Mouse (Mus musculus): Measurements from ENCODE around the gene Sirt4. TPM values are rescaled to one million over a fixed set of nuclear protein-coding genes. Genes with fewer than 3 reads are reported as not detected.

Gene Sirt4
- polyA plus RNA-seq, 1 experiment: 9.2 TPM

- no peak overlapping the region for H3ac ChIP-seq (ENCODE audit: control insufficient read depth, insufficient read length, low read depth)
- no peaks in the 10 kb centered on the region for H3K27me3 ChIP-seq (ENCODE audit: control insufficient read depth, insufficient read depth, insufficient read length)
- H3K79me3 ChIP-seq (ENCODE audit: low read depth): peaks cover 55% of the 10 kb centered on the region
- no peak overlapping the region for H3K4me3 ChIP-seq (ENCODE audit: insufficient read depth, poor library complexity, severe bottlenecking)
- H3K36me3 ChIP-seq (ENCODE audit: control insufficient read depth, insufficient read depth): peaks cover 8% of the 10 kb centered on the region
- TF ChIP-seq USF1 (IDR thresholded peaks at IDR 0.05; ENCODE audit: low read depth) (no peak), CTCF (IDR thresholded peaks at IDR 0.05; ENCODE audit: control insufficient read depth, insufficient read depth, insufficient read length) (no peak), MYOD1 (IDR thresholded peaks at IDR 0.05; ENCODE audit: control insufficient read depth, insufficient read length, low read depth) (peak; percentile 46), FOSL1 (IDR thresholded peaks at IDR 0.05; ENCODE audit: insufficient read depth, low read length, poor library complexity, severe bottlenecking) (no peak)
- peaks cover 94% of the 10 kb centered on the region for H3K79me2 ChIP-seq (ENCODE audit: control insufficient read depth, insufficient read depth)
Measured at GRCm38 (mm10) chr5:115528128-115528527, 43.6 kb upstream of the Sirt4 start.

GRCm38 (mm10) chr5:115526456-115527202 lies 42.1 kb upstream of the Sirt4 start:
- TF ChIP-seq MAX (IDR thresholded peaks at IDR 0.05) (no peak), MYOG (IDR thresholded peaks at IDR 0.05; ENCODE audit: control insufficient read depth, extremely low read depth, insufficient read length) (no peak), CEBPB (IDR thresholded peaks at IDR 0.05; ENCODE audit: low read depth) (no peak), USF1 (IDR thresholded peaks at IDR 0.05; ENCODE audit: low read depth) (no peak), CTCF (IDR thresholded peaks at IDR 0.05; ENCODE audit: control insufficient read depth, insufficient read depth, insufficient read length) (no peak), FOSL1 (IDR thresholded peaks at IDR 0.05; ENCODE audit: insufficient read depth, low read length, poor library complexity, severe bottlenecking) (no peak), MYOD1 (IDR thresholded peaks at IDR 0.05; ENCODE audit: control insufficient read depth, insufficient read length, low read depth) (no peak)
- Histone ChIP-seq H3K79me2 (ENCODE audit: control insufficient read depth, insufficient read depth) (peaks cover 98% of the 10 kb centered on the region), H3K79me3 (ENCODE audit: low read depth) (peaks cover 59% of the 10 kb centered on the region), H3K27me3 (ENCODE audit: control insufficient read depth, insufficient read depth, insufficient read length) (no peaks in the 10 kb centered on the region), H3ac (ENCODE audit: control insufficient read depth, insufficient read length, low read depth) (no peak overlapping the region), H3K4me3 (ENCODE audit: insufficient read depth, poor library complexity, severe bottlenecking) (no peak overlapping the region), H3K36me3 (ENCODE audit: control insufficient read depth, insufficient read depth) (peaks cover 8% of the 10 kb centered on the region)

GRCm38 (mm10) chr5:115525943-115526342 lies 41.4 kb upstream of the Sirt4 start:
- Histone ChIP-seq H3K4me3 (ENCODE audit: insufficient read depth, poor library complexity, severe bottlenecking) (no peak overlapping the region), H3ac (ENCODE audit: control insufficient read depth, insufficient read length, low read depth) (no peak overlapping the region), H3K79me2 (ENCODE audit: control insufficient read depth, insufficient read depth) (peaks cover 100% of the 10 kb centered on the region), H3K79me3 (ENCODE audit: low read depth) (peaks cover 60% of the 10 kb centered on the region), H3K36me3 (ENCODE audit: control insufficient read depth, insufficient read depth) (peaks cover 8% of the 10 kb centered on the region), H3K27me3 (ENCODE audit: control insufficient read depth, insufficient read depth, insufficient read length) (no peaks in the 10 kb centered on the region)
- no peak for TF ChIP-seq MYOD1 (IDR thresholded peaks at IDR 0.05; ENCODE audit: control insufficient read depth, insufficient read length, low read depth)
- no peak for TF ChIP-seq CTCF (IDR thresholded peaks at IDR 0.05; ENCODE audit: control insufficient read depth, insufficient read depth, insufficient read length)
- TF ChIP-seq MYOG (IDR thresholded peaks at IDR 0.05; ENCODE audit: control insufficient read depth, extremely low read depth, insufficient read length): no peak
- TF ChIP-seq USF1 (IDR thresholded peaks at IDR 0.05; ENCODE audit: low read depth): no peak
- no peak for TF ChIP-seq FOSL1 (IDR thresholded peaks at IDR 0.05; ENCODE audit: insufficient read depth, low read length, poor library complexity, severe bottlenecking)
- no peak for TF ChIP-seq CEBPB (IDR thresholded peaks at IDR 0.05; ENCODE audit: low read depth)
- no peak for TF ChIP-seq MAX (IDR thresholded peaks at IDR 0.05)

GRCm38 (mm10) chr5:115525416-115525815 lies 40.9 kb upstream of the Sirt4 start:
- Histone ChIP-seq H3K27me3 (ENCODE audit: control insufficient read depth, insufficient read depth, insufficient read length) (no peaks in the 10 kb centered on the region), H3K79me3 (ENCODE audit: low read depth) (peaks cover 61% of the 10 kb centered on the region), H3K79me2 (ENCODE audit: control insufficient read depth, insufficient read depth) (peaks cover 100% of the 10 kb centered on the region), H3K36me3 (ENCODE audit: control insufficient read depth, insufficient read depth) (peaks cover 8% of the 10 kb centered on the region), H3ac (ENCODE audit: control insufficient read depth, insufficient read length, low read depth) (no peak overlapping the region), H3K4me3 (ENCODE audit: insufficient read depth, poor library complexity, severe bottlenecking) (no peak overlapping the region)
- TF ChIP-seq MYOD1 (IDR thresholded peaks at IDR 0.05; ENCODE audit: control insufficient read depth, insufficient read length, low read depth) (no peak), CTCF (IDR thresholded peaks at IDR 0.05; ENCODE audit: control insufficient read depth, insufficient read depth, insufficient read length) (no peak), MAX (IDR thresholded peaks at IDR 0.05) (no peak), MYOG (IDR thresholded peaks at IDR 0.05; ENCODE audit: control insufficient read depth, extremely low read depth, insufficient read length) (no peak), CEBPB (IDR thresholded peaks at IDR 0.05; ENCODE audit: low read depth) (no peak), USF1 (IDR thresholded peaks at IDR 0.05; ENCODE audit: low read depth) (no peak), FOSL1 (IDR thresholded peaks at IDR 0.05; ENCODE audit: insufficient read depth, low read length, poor library complexity, severe bottlenecking) (no peak)

GRCm38 (mm10) chr5:115524471-115524870 lies 39.9 kb upstream of the Sirt4 start:
- Histone ChIP-seq H3K36me3 (ENCODE audit: control insufficient read depth, insufficient read depth) (peaks cover 8% of the 10 kb centered on the region), H3K79me2 (ENCODE audit: control insufficient read depth, insufficient read depth) (peaks cover 98% of the 10 kb centered on the region), H3K27me3 (ENCODE audit: control insufficient read depth, insufficient read depth, insufficient read length) (no peaks in the 10 kb centered on the region), H3K79me3 (ENCODE audit: low read depth) (peaks cover 61% of the 10 kb centered on the region), H3ac (ENCODE audit: control insufficient read depth, insufficient read length, low read depth) (peak overlapping the region; percentile 4), H3K4me3 (ENCODE audit: insufficient read depth, poor library complexity, severe bottlenecking) (no peak overlapping the region)
- no peak for TF ChIP-seq MYOD1 (IDR thresholded peaks at IDR 0.05; ENCODE audit: control insufficient read depth, insufficient read length, low read depth)
- no peak for TF ChIP-seq CEBPB (IDR thresholded peaks at IDR 0.05; ENCODE audit: low read depth)
- TF ChIP-seq FOSL1 (IDR thresholded peaks at IDR 0.05; ENCODE audit: insufficient read depth, low read length, poor library complexity, severe bottlenecking): no peak
- TF ChIP-seq USF1 (IDR thresholded peaks at IDR 0.05; ENCODE audit: low read depth): no peak
- TF ChIP-seq CTCF (IDR thresholded peaks at IDR 0.05; ENCODE audit: control insufficient read depth, insufficient read depth, insufficient read length): no peak
- TF ChIP-seq MAX (IDR thresholded peaks at IDR 0.05): no peak
- no peak for TF ChIP-seq MYOG (IDR thresholded peaks at IDR 0.05; ENCODE audit: control insufficient read depth, extremely low read depth, insufficient read length)
